Mouse (Mus musculus): ENCODE results near the gene Bcl9l. TPM values are rescaled to one million over a fixed set of nuclear protein-coding genes. Genes with fewer than 3 reads are reported as not detected.
A peak's percentile ranks its signal among the peaks of the same experiment; 100 is the strongest.

Bcl9l gene
- polyA plus RNA-seq, 1 experiment from 2014 or later = 10.7 TPM

GRCm38 (mm10) chr9:44526337-44527112, 43.9 kb downstream of the Bcl9l start:
- ATAC-seq = no peak
- Histone ChIP-seq H3K27me3 (replicated peaks; ENCODE audit: insufficient read depth, low read length) (no peaks in the 10 kb centered on the region), H3K27ac (ENCODE audit: low read length) (no peak overlapping the region), H3K9ac (replicated peaks; ENCODE audit: low read depth) (no peak overlapping the region), H3K36me3 (ENCODE audit: insufficient read depth, low read length) (no peaks in the 10 kb centered on the region), H3K4me2 (replicated peaks; ENCODE audit: low read depth, low read length) (no peak overlapping the region), H3K4me1 (ENCODE audit: insufficient read depth, low read depth, low read length) (no peaks in the 10 kb centered on the region), H3K4me3 (ENCODE audit: low read depth, low read length) (no peak overlapping the region), H3K9me3 (ENCODE audit: low read length) (no peaks in the 10 kb centered on the region)
- no peak for DNase-seq (ENCODE audit: low spot score)
- TF ChIP-seq CTCF (IDR thresholded peaks at IDR 0.05) (no peak), EP300 (IDR thresholded peaks at IDR 0.05) (no peak)
- 48% methylated on average over 9 of the region's 9 CpGs for WGBS

DNA sequence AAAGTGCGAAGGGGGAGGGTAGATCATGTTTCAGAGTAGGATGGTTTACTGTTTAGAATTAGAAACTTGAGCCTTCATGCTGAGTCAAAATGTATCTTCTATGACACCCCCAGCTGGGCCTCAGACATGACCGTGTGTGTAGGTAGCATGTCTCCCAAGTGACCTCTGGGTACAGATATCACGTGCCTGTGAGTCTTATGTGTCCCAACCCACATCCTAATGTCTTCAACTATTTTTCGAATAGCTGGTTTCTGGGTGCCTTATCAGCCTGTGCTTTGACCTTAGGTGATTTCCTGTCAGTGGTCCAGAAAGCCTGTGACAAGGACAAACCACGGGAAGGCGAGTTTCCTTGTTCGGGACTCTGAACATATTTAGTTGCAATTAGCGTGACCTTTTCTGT, 45.7 kb downstream of the Bcl9l start:
- Histone ChIP-seq H3K4me2 (replicated peaks; ENCODE audit: low read depth, low read length) (no peak overlapping the region), H3K27ac (ENCODE audit: low read length) (no peak overlapping the region), H3K9me3 (ENCODE audit: low read length) (no peaks in the 10 kb centered on the region), H3K4me3 (ENCODE audit: low read depth, low read length) (no peak overlapping the region), H3K9ac (replicated peaks; ENCODE audit: low read depth) (no peak overlapping the region), H3K4me1 (ENCODE audit: insufficient read depth, low read depth, low read length) (no peaks in the 10 kb centered on the region), H3K27me3 (replicated peaks; ENCODE audit: insufficient read depth, low read length) (no peaks in the 10 kb centered on the region), H3K36me3 (ENCODE audit: insufficient read depth, low read length) (no peaks in the 10 kb centered on the region)
- WGBS = 48% methylated on average over 8 of the region's 8 CpGs
- ATAC-seq (no peak), DNase-seq (ENCODE audit: low spot score) (no peak)
- TF ChIP-seq CTCF (IDR thresholded peaks at IDR 0.05) (no peak), EP300 (IDR thresholded peaks at IDR 0.05) (no peak)

DNA sequence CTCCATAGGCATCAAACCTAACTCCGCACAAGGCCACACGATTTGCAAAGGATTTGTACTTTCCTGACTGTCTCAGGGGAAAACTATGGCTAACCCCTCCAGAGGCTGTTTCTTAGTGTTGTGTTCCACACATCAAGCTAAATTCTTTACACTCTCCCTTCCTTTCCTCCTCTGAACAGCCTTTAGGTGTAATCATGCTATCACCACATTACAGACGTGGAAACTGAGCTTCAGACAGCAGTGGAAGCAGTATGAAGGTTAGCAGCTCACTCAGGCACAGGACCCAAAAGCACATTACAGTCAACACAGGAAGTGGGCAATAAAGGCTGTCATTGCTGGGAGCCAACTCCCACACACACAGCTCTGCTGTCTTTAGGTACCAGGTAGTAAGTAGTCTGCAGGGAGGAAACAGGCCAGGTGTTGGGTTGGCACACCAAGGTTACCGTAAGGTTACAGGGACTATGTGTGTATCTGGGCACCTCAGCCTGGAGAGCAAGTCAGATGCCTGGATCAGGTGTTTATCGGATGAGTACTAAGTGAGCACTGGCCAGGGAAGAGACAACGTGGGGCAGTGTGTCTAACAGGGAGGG, 50.5 kb downstream of the Bcl9l start:
- no peak overlapping the region for H3K4me3 ChIP-seq (ENCODE audit: low read depth, low read length)
- H3K9ac ChIP-seq (replicated peaks; ENCODE audit: low read depth) = no peak overlapping the region
- TF ChIP-seq CTCF (IDR thresholded peaks at IDR 0.05) = no peak
- TF ChIP-seq EP300 (IDR thresholded peaks at IDR 0.05) = no peak
- ATAC-seq (no peak), DNase-seq (ENCODE audit: low spot score) (no peak)
- 78% methylated on average over 6 of the region's 6 CpGs for WGBS
- H3K36me3 ChIP-seq (ENCODE audit: insufficient read depth, low read length) = no peaks in the 10 kb centered on the region
- no peaks in the 10 kb centered on the region for H3K27me3 ChIP-seq (replicated peaks; ENCODE audit: insufficient read depth, low read length)
- H3K9me3 ChIP-seq (ENCODE audit: low read length) = no peaks in the 10 kb centered on the region
- H3K4me2 ChIP-seq (replicated peaks; ENCODE audit: low read depth, low read length) = no peak overlapping the region
- H3K27ac ChIP-seq (ENCODE audit: low read length) = no peak overlapping the region
- H3K4me1 ChIP-seq (ENCODE audit: insufficient read depth, low read depth, low read length) = no peaks in the 10 kb centered on the region

DNA sequence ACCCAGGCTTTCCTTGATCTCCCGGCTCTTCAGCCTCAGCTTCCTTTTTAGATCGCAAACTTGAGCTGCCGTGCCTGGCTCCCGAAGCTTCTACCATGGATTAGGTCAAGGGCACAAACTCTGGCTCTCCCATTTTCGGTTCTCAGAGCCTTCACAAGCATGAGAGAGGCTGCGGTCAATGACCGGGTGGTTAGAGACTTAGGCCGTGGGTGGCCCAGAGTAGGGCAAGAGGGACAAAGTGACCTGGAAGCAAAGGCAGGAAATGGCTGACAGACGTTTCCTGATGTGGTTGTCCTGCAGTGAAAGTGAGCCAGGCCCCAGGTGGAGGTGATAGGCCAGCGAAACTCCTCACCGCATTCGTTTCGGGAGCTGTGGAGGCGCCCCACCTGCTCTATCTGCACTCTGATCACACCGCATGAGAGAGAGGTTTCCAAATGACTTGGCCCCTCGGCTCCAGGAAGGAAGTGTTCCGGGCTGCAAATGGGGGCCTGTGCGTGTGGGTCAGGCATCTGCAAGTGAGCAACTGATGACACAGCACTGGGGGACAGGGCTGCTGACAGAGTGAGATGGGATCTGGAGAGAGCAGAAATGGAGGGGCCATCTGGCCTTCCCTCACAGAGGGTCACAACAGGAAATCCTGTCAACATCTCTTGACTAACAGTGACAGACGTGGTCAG, 55.1 kb downstream of the Bcl9l start:
- H3K9ac ChIP-seq (replicated peaks; ENCODE audit: low read depth) = no peak overlapping the region
- peak overlapping the region; percentile 25; the same call in 1 of the 2 replicates for H3K4me2 ChIP-seq (replicated peaks; ENCODE audit: low read depth, low read length)
- no peaks in the 10 kb centered on the region for H3K27me3 ChIP-seq (replicated peaks; ENCODE audit: insufficient read depth, low read length)
- no peaks in the 10 kb centered on the region for H3K9me3 ChIP-seq (ENCODE audit: low read length)
- ATAC-seq (peak; percentile 37; the same call in 1 of the 2 replicates), DNase-seq (ENCODE audit: low spot score) (no peak)
- H3K27ac ChIP-seq (ENCODE audit: low read length) = no peak overlapping the region
- 50% methylated on average over 19 of the region's 19 CpGs for WGBS
- no peak overlapping the region for H3K4me3 ChIP-seq (ENCODE audit: low read depth, low read length)
- no peaks in the 10 kb centered on the region for H3K36me3 ChIP-seq (ENCODE audit: insufficient read depth, low read length)
- H3K4me1 ChIP-seq (ENCODE audit: insufficient read depth, low read depth, low read length) = no peaks in the 10 kb centered on the region
- no peak for TF ChIP-seq CTCF (IDR thresholded peaks at IDR 0.05)
- TF ChIP-seq EP300 (IDR thresholded peaks at IDR 0.05) = no peak

- Histone ChIP-seq H3K9ac (replicated peaks; ENCODE audit: low read depth) (no peak overlapping the region), H3K4me2 (replicated peaks; ENCODE audit: low read depth, low read length) (no peak overlapping the region), H3K4me1 (ENCODE audit: insufficient read depth, low read depth, low read length) (no peaks in the 10 kb centered on the region), H3K36me3 (ENCODE audit: insufficient read depth, low read length) (no peaks in the 10 kb centered on the region), H3K9me3 (ENCODE audit: low read length) (no peaks in the 10 kb centered on the region), H3K27ac (ENCODE audit: low read length) (no peak overlapping the region), H3K4me3 (ENCODE audit: low read depth, low read length) (no peak overlapping the region), H3K27me3 (replicated peaks; ENCODE audit: insufficient read depth, low read length) (no peaks in the 10 kb centered on the region)
- ATAC-seq (no peak), DNase-seq (ENCODE audit: low spot score) (no peak)
- 75% methylated on average over 2 of the region's 2 CpGs for WGBS
- TF ChIP-seq EP300 (IDR thresholded peaks at IDR 0.05) (no peak), CTCF (IDR thresholded peaks at IDR 0.05) (no peak)
Observed at GRCm38 (mm10) chr9:44539816-44540421, 57.3 kb downstream of the Bcl9l start.

DNA sequence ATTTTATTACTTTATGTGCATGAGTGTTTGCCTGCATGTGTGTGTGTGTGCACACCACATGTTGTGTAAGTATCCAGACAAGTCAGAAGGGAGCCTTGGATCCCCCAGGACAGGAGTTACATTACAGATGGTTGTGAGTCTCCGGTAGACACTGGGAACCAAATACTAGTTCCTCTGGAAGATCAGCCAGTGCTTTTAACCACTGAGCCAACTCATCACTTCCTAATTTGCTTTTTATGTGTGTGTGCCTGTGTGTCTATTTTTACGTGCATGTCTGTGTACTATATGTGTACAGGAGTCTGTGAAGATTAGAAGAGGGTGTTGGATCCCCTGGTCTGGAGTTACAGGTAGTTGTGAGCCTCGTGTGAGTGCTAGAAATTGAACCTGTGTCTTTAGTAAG, 58.1 kb downstream of the Bcl9l start:
- TF ChIP-seq EP300 (IDR thresholded peaks at IDR 0.05) (no peak), CTCF (IDR thresholded peaks at IDR 0.05) (no peak)
- 76% methylated on average over 3 of the region's 3 CpGs for WGBS
- DNase-seq (ENCODE audit: low spot score) (no peak), ATAC-seq (no peak)
- no peaks in the 10 kb centered on the region for H3K4me1 ChIP-seq (ENCODE audit: insufficient read depth, low read depth, low read length)
- no peak overlapping the region for H3K4me2 ChIP-seq (replicated peaks; ENCODE audit: low read depth, low read length)
- H3K9me3 ChIP-seq (ENCODE audit: low read length) = no peaks in the 10 kb centered on the region
- no peak overlapping the region for H3K9ac ChIP-seq (replicated peaks; ENCODE audit: low read depth)
- H3K36me3 ChIP-seq (ENCODE audit: insufficient read depth, low read length) = no peaks in the 10 kb centered on the region
- H3K4me3 ChIP-seq (ENCODE audit: low read depth, low read length) = no peak overlapping the region
- no peak overlapping the region for H3K27ac ChIP-seq (ENCODE audit: low read length)
- H3K27me3 ChIP-seq (replicated peaks; ENCODE audit: insufficient read depth, low read length) = no peaks in the 10 kb centered on the region
